Mouse (Mus musculus): ENCODE measurements around the gene Cdc42se1. TPM values are rescaled to one million over a fixed set of nuclear protein-coding genes. Genes with fewer than 3 reads are reported as not detected.
A peak's percentile ranks its signal among the peaks of the same experiment; 100 is the strongest.
"Not testable (repeated sequence)": the region's sequence is repeated elsewhere in the genome, so short reads cannot be mapped to it uniquely, and the experiment has no call there.

The Cdc42se1 gene
- polyA plus RNA-seq, 1 experiment from 2014 or later: 49.3 TPM

DNA sequence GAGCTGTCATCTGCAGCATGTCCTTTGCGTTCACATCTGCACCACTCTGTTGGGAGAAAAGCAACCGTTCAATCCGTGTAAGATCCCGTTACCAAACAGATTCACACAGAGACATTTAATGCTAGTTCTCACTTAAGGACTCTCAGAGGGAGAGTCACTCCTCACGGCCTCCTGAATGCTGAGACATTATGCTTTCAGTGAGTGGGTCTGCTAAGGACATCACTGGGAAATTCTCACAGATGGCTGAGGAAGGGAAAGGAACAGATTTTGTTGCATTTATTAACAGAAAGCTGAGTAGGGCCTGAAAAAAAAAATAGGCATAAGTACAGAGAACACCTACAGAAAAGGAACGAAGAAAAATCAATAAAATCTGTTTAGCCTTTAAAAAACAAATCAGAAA, 24.7 kb upstream of the Cdc42se1 start:
- Histone ChIP-seq H3K9me3 (no peaks in the 10 kb centered on the region), H3K36me3 (replicated peaks) (peaks cover 24% of the 10 kb centered on the region), H3K4me3 (no peak overlapping the region), H3K4me2 (no peak overlapping the region), H3K9ac (no peak overlapping the region), H3K27me3 (replicated peaks) (no peaks in the 10 kb centered on the region), H3K4me1 (no peaks in the 10 kb centered on the region), H3K27ac (no peak overlapping the region)
- ATAC-seq (replicated peaks): no peak
- WGBS: 89% methylated on average over 6 of the region's 6 CpGs

DNA sequence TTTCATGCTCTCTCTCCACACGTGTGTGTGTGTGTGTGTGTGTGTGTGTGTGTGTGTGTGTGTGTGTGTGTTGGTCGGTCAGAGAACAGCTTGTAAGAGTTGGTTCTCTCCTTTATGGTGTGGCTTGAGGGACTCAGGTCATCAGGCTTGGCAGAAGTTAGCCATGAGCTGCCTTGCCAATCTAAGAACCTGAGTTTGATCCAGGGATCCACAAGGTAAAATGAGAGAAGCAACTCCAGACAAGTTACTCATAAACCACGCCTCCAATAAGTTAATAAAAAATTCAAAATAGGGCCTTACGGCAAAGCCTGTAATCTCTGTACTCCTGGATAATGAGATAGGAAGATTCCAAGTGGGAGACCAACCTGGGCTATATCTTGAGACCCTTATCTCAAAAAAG, 20.2 kb upstream of the Cdc42se1 start:
- Histone ChIP-seq H3K27me3 (replicated peaks) (no peaks in the 10 kb centered on the region), H3K4me3 (no peak overlapping the region), H3K9me3 (no peaks in the 10 kb centered on the region), H3K27ac (no peak overlapping the region), H3K4me2 (no peak overlapping the region), H3K4me1 (no peaks in the 10 kb centered on the region), H3K36me3 (replicated peaks) (peaks cover 5% of the 10 kb centered on the region; the same call in 1 of the 2 replicates), H3K9ac (no peak overlapping the region)
- WGBS: 82% methylated on average over 4 of the region's 4 CpGs
- ATAC-seq (replicated peaks): no peak

DNA sequence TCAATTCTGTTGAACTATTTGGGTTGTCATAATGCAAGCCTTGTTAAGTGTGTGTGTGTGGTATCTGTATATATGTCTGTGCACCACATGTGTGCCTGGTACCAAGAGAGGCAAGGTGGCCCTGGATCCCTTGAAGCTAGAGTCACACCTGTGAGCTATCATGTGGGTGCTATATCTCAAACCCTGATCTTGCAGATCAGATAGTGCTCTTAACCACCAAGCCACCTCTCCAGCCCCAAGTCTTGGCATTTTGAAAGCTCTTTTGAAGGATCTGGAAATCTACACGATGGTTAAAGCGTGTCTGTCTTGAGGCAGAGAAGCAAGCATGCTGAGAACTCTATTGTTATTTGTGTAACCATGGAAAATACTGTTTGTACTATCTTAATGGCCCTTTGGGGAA, 17.9 kb upstream of the Cdc42se1 start:
- Histone ChIP-seq H3K4me2 (no peak overlapping the region), H3K9me3 (no peaks in the 10 kb centered on the region), H3K4me3 (no peak overlapping the region), H3K4me1 (no peaks in the 10 kb centered on the region), H3K36me3 (replicated peaks) (peaks cover 8% of the 10 kb centered on the region; the same call in 1 of the 2 replicates), H3K27me3 (replicated peaks) (no peaks in the 10 kb centered on the region), H3K27ac (no peak overlapping the region), H3K9ac (no peak overlapping the region)
- ATAC-seq (replicated peaks): no peak
- WGBS: 44% methylated on average over 2 of the region's 2 CpGs

DNA sequence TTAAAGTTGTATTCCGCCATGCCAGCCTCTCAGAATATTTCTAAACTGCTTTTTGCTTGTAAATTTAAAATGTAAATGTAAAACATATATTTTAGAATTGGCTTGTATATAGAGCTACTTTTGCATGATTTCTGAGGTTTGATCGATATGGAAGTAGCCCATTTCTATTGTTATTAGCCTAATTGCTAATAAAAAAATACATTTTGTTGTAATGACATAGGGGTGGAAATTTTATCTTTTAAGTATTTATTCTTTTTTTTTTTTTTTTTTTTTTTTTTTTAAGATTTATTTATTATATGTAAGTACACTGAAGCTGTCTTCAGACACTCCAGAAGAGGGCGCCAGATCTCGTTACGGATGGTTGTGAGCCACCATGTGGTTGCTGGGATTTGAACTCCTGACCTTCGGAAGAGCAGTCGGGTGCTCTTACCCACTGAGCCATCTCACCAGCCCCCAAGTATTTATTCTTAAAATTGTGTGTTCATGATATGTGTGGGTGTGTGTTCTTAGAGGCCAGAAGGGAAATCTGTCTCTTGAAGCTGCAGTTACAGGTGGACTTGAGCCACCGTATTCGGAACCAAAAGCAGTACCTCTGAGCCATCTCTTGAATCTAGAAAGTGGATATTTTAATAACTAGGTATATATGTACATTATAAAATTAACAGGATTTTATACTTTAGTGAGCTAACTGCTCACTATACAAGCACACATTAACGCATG, 15.5 kb upstream of the Cdc42se1 start:
- not testable (repeated sequence) for H3K9me3 ChIP-seq; H3K36me3 ChIP-seq (replicated peaks); H3K4me3 ChIP-seq; H3K9ac ChIP-seq; H3K27me3 ChIP-seq (replicated peaks); H3K4me2 ChIP-seq; ATAC-seq (replicated peaks); H3K27ac ChIP-seq
- WGBS: 81% methylated on average over 10 of the region's 10 CpGs
- peaks cover 14% of the 10 kb centered on the region for H3K4me1 ChIP-seq

DNA sequence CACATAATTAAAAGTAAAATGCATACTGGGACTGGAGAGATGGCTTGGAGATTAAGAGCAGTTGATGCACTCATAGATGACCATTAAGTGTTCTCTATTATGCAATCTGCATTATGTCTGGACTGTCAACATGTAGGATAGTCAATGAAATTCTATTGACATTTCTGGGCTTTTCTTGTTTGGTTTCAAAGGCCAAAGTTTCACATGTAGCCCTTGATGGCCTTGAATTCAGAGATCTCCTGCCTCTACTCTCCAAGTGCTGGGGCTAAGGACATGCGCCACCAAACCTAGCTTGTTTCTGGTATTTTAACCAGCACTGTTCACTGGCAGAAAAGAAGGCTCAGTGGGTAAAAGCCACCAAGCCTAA, 14.9 kb upstream of the Cdc42se1 start:
- Histone ChIP-seq H3K4me3 (no peak overlapping the region), H3K4me2 (no peak overlapping the region), H3K4me1 (peaks cover 19% of the 10 kb centered on the region), H3K9ac (no peak overlapping the region), H3K27me3 (replicated peaks) (no peaks in the 10 kb centered on the region), H3K9me3 (no peaks in the 10 kb centered on the region), H3K36me3 (replicated peaks) (peaks cover 11% of the 10 kb centered on the region; the same call in 1 of the 2 replicates), H3K27ac (no peak overlapping the region)
- ATAC-seq (replicated peaks): no peak
- WGBS: 100% methylated on average over 1 of the region's 1 CpGs

GRCm38 (mm10) chr3:95216655-95217254, 11.8 kb upstream of the Cdc42se1 start:
- H3K4me3 ChIP-seq: peak overlapping the region; percentile 68
- 17% methylated on average over 4 of the region's 4 CpGs for WGBS
- peak overlapping the region; percentile 61 for H3K4me2 ChIP-seq
- peak overlapping the region; percentile 94 for H3K27ac ChIP-seq
- H3K9ac ChIP-seq: peak overlapping the region; percentile 79
- H3K9me3 ChIP-seq: no peaks in the 10 kb centered on the region
- no peak for ATAC-seq (replicated peaks)
- peaks cover 23% of the 10 kb centered on the region for H3K4me1 ChIP-seq
- H3K27me3 ChIP-seq (replicated peaks): no peaks in the 10 kb centered on the region
- peaks cover 33% of the 10 kb centered on the region for H3K36me3 ChIP-seq (replicated peaks)

DNA sequence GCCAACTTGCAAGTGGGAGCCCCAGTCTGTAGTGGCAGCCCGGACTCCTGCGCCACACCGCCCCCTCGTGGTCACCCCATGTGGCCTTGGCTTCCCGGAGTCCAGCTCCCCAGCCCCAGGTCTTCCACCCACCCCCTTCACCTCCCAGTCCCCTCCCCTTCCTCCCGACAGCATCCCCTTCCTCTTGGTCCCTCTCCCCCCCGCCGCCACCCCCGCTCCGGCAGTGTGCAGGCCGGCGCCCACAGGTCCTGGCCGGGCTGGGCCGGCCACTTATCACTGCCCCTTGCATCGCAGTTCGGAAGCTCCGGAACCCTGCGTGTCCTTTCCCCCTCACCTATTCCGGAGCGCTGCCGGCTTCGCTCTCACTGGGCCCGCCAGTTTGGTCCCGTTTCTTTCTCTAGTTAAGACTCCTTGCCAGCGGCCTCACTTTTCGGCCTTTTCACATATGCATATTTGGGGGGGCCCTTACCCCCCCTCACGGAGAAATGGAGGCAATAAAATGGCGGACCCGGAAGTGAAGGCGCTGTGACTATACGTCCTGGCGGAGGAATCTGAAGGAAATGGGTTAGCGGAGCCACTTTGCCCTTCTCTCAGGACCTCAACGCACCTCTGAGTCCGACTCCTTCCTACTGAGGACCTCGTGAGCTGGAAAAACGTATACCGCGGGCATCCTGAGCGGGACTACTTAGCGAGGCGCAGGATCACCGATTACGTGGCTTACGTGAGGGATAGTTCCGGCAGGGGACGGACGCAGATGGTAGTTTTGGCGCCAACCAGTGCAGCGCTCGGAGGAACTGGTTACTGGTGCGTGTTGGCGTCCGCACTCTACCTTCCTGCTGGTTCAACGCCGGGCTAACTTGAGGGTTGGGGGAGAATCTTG, 11.0 kb upstream of the Cdc42se1 start, which contains the start of gene Gabpb2:
Gene Gabpb2 (minus strand): TSS at position 662 of the 880 bp plus-strand sequence.
- Histone ChIP-seq H3K9ac (peak within 1 kb of the TSS; percentile 79), H3K27me3 (replicated peaks) (no peaks in the 10 kb centered on the region), H3K4me2 (peak within 1 kb of the TSS; percentile 61), H3K36me3 (replicated peaks) (peaks cover 33% of the 10 kb centered on the region), H3K9me3 (no peaks in the 10 kb centered on the region), H3K4me3 (peak within 1 kb of the TSS; percentile 68), H3K4me1 (peaks cover 23% of the 10 kb centered on the region), H3K27ac (peak within 1 kb of the TSS; percentile 94)
- WGBS: under 1% methylated on average over 55 of the region's 56 CpGs
- peak; percentile 90 for ATAC-seq (replicated peaks)

- no peak overlapping the region for H3K9ac ChIP-seq
- 84% methylated on average over 6 of the region's 6 CpGs for WGBS
- no peak overlapping the region for H3K4me3 ChIP-seq
- H3K4me1 ChIP-seq: peaks cover 29% of the 10 kb centered on the region
- H3K27ac ChIP-seq: peak overlapping the region; percentile 94; the same call in 1 of the 2 replicates
- H3K36me3 ChIP-seq (replicated peaks): peaks cover 33% of the 10 kb centered on the region
- no peaks in the 10 kb centered on the region for H3K27me3 ChIP-seq (replicated peaks)
- H3K4me2 ChIP-seq: peak overlapping the region; percentile 61
- H3K9me3 ChIP-seq: no peaks in the 10 kb centered on the region
- no peak for ATAC-seq (replicated peaks)
Observed at GRCm38 (mm10) chr3:95218466-95219137, 9.9 kb upstream of the Cdc42se1 start.

DNA sequence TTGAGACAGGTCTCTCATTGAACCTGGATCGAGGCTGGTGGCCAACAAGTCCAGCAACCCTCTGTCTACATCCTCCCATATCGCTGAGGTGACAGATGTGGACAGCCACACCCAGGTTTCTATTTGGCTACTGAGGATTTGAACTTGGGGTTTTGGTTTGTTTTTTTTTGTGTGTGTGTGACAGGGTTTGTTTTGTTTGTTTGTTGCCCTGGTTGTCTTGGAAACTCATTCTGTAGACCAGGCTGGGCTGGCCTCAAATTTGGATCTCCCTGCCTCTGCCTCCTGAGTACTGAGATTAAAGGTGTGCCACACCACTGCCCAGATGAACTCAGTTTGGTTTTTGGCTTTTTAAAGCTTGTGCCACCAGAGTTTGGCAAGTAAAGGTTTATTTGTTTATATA, 5.5 kb upstream of the Cdc42se1 start:
- H3K9me3 ChIP-seq: no peaks in the 10 kb centered on the region
- no peaks in the 10 kb centered on the region for H3K27me3 ChIP-seq (replicated peaks)
- H3K4me2 ChIP-seq: no peak overlapping the region
- H3K36me3 ChIP-seq (replicated peaks): peaks cover 24% of the 10 kb centered on the region
- H3K4me1 ChIP-seq: peaks cover 44% of the 10 kb centered on the region
- WGBS: 90% methylated on average over 2 of the region's 2 CpGs
- no peak overlapping the region for H3K4me3 ChIP-seq
- H3K9ac ChIP-seq: no peak overlapping the region
- no peak overlapping the region for H3K27ac ChIP-seq
- no peak for ATAC-seq (replicated peaks)

DNA sequence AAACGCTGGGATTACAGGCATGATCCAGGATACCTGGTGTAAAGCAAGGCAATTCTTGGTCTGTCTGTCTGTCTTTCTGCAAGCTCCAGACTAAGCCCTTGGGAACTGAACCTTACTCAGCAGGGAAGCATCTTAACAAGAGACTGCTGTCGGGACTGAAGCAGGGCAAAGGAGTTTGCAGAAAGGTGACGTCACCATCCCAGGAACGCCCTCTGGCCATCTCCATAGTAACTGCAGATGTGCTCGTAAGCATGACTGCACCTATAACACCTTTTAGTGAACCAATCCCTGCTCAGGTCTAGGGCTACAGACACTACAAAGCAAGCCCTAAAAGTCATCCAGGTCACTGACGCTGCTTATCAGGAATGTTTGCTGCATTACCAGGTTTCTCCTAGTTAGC, 4.2 kb upstream of the Cdc42se1 start:
- WGBS: 19% methylated on average over 6 of the region's 6 CpGs
- H3K4me3 ChIP-seq: 0 out of 2 replicates have a peak overlapping the region, but pooled peaks have one; percentile 7
- H3K27ac ChIP-seq: no peak overlapping the region
- H3K4me1 ChIP-seq: peaks cover 38% of the 10 kb centered on the region
- peak overlapping the region; percentile 25; the same call in 1 of the 2 replicates for H3K4me2 ChIP-seq
- H3K27me3 ChIP-seq (replicated peaks): no peaks in the 10 kb centered on the region
- H3K9me3 ChIP-seq: no peaks in the 10 kb centered on the region
- ATAC-seq (replicated peaks): no peak
- no peak overlapping the region for H3K9ac ChIP-seq
- H3K36me3 ChIP-seq (replicated peaks): peaks cover 15% of the 10 kb centered on the region

- Histone ChIP-seq H3K9me3 (no peaks in the 10 kb centered on the region), H3K4me2 (peak overlapping the region; percentile 90), H3K36me3 (replicated peaks) (peaks cover 3% of the 10 kb centered on the region), H3K4me1 (peaks cover 62% of the 10 kb centered on the region), H3K27ac (peak overlapping the region; percentile 97), H3K9ac (peak overlapping the region; percentile 79), H3K4me3 (peak overlapping the region; percentile 59), H3K27me3 (replicated peaks) (no peaks in the 10 kb centered on the region)
- WGBS: 4% methylated on average over 1 of the region's 1 CpGs
- no peak for ATAC-seq (replicated peaks)
Observed at GRCm38 (mm10) chr3:95227214-95227613, 1.3 kb upstream of the Cdc42se1 start.
